Mouse (Mus musculus) kidney, embryonic 16.5 days (tissue): ENCODE data around the gene Lrrc41. TPM values are rescaled to one million over a fixed set of nuclear protein-coding genes. Genes with fewer than 3 reads are reported as not detected.

Experiments used
- ATAC-seq: fragments of 200-750 bp; cut with Nextera tagmentation; 2 replicates; pipeline ENCODE4 v1.8.0; 2017; ENCODE audit warnings: moderate TSS enrichment; ENCODE audit not compliant: low FRiP score, low TSS enrichment
- H3K27ac ChIP-seq: fragments of 300-500 bp; sonication (generic); 2 replicates; pipeline ENCODE4 v1.5.1; 2014; ENCODE audit warnings: low read length
- H3K27me3 ChIP-seq: fragments of 300-500 bp; sonication (generic); 2 replicates; pipeline ENCODE4 v1.6.1; 2014; ENCODE audit warnings: low read length, control low read depth, mixed read lengths; ENCODE audit not compliant: insufficient read depth
- H3K36me3 ChIP-seq: fragments of 300-500 bp; sonication (generic); 2 replicates; pipeline ENCODE4 v1.6.1; 2014; ENCODE audit warnings: low read length, control low read depth, mixed read lengths; ENCODE audit not compliant: insufficient read depth
- H3K4me1 ChIP-seq: fragments of 300-500 bp; sonication (generic); 2 replicates; pipeline ENCODE4 v1.6.1; 2014; ENCODE audit warnings: low read length, control low read depth, mixed read lengths; ENCODE audit not compliant: insufficient read depth
- H3K4me2 ChIP-seq: fragments of 300-500 bp; sonication (generic); replicated peaks from 2 replicates; pipeline ENCODE4 v1.6.1; 2014; ENCODE audit warnings: low read depth, low read length
- H3K4me3 ChIP-seq: fragments of 300-500 bp; sonication (generic); 2 replicates; pipeline ENCODE4 v1.5.1; 2014; ENCODE audit warnings: mild to moderate bottlenecking, low read length
- H3K9ac ChIP-seq: fragments of 300-500 bp; sonication (generic); replicated peaks from 2 replicates; pipeline ENCODE4 v1.6.1; 2014; ENCODE audit warnings: low read length
- H3K9me3 ChIP-seq: fragments of 300-500 bp; sonication (generic); 2 replicates; pipeline ENCODE4 v1.6.1; 2016; ENCODE audit warnings: low read length, control low read depth
- WGBS: fragments of 180-500 bp; shearing (Covaris S2); extraction: QIAGEN DNeasy Blood & Tissue Kit; methylation state at CpG from one replicate; pipeline ENCODE4 v1.1.7; 2014; 5-methylcytosine and 5-hydroxymethylcytosine counted together
- polyA plus RNA-seq: library from polyadenylated mRNA; unstranded; fragments of >200 nt; fragmentation: Nextera tagmentation; extraction: Ambion mirVana; gene quantifications from 2 replicates; pipeline ENCODE4 v1.2.1, GENCODE M21; 2015

Lrrc41 gene
- polyA plus RNA-seq = 87.9 and 88.0 TPM in 2 replicates

GRCm38 (mm10) chr4:116074861-116075620 is at the start of gene Lrrc41, which contains the start of gene Uqcrh:
Gene Lrrc41, plus strand, starts transcription at chr4:116075269.
Gene Uqcrh, minus strand, starts transcription at chr4:116075071.
- Histone ChIP-seq H3K9ac (peak within 1 kb of the TSS; percentile 99), H3K9me3 (no peaks in the 10 kb centered on the region), H3K27me3 (no peaks in the 10 kb centered on the region), H3K27ac (peak within 1 kb of the TSS; percentile 98), H3K36me3 (peaks cover 3% of the 10 kb centered on the region; the same call in 1 of the 2 replicates), H3K4me1 (peaks cover 25% of the 10 kb centered on the region), H3K4me3 (peak within 1 kb of the TSS; percentile 93), H3K4me2 (peak within 1 kb of the TSS; percentile 78)
- under 1% methylated on average over 55 of the region's 55 CpGs for WGBS
- peak; percentile 93 for ATAC-seq

- 90% methylated on average over 9 of the region's 9 CpGs for WGBS
- Histone ChIP-seq H3K4me3 (no peak overlapping the region), H3K4me1 (no peaks in the 10 kb centered on the region), H3K4me2 (no peak overlapping the region), H3K9ac (no peak overlapping the region), H3K27me3 (no peaks in the 10 kb centered on the region), H3K36me3 (peaks cover 13% of the 10 kb centered on the region), H3K27ac (no peak overlapping the region), H3K9me3 (no peaks in the 10 kb centered on the region)
- no peak for ATAC-seq
Measured at GRCm38 (mm10) chr4:116032906-116033305, 42.2 kb upstream of the Lrrc41 start.

- Histone ChIP-seq H3K4me2 (no peak overlapping the region), H3K4me1 (no peaks in the 10 kb centered on the region), H3K36me3 (peaks cover 13% of the 10 kb centered on the region), H3K9ac (no peak overlapping the region), H3K9me3 (no peaks in the 10 kb centered on the region), H3K27me3 (no peaks in the 10 kb centered on the region), H3K27ac (no peak overlapping the region), H3K4me3 (no peak overlapping the region)
- ATAC-seq = no peak
- 85% methylated on average over 5 of the region's 5 CpGs for WGBS
Measured at GRCm38 (mm10) chr4:116033374-116033773, 41.7 kb upstream of the Lrrc41 start.

GRCm38 (mm10) chr4:116040466-116040865 is 34.6 kb upstream of the Lrrc41 start:
- Histone ChIP-seq H3K27ac (no peak overlapping the region), H3K4me3 (no peak overlapping the region), H3K9ac (no peak overlapping the region), H3K9me3 (no peaks in the 10 kb centered on the region), H3K4me2 (no peak overlapping the region), H3K4me1 (no peaks in the 10 kb centered on the region), H3K27me3 (no peaks in the 10 kb centered on the region), H3K36me3 (peaks cover 24% of the 10 kb centered on the region)
- 85% methylated on average over 2 of the region's 2 CpGs for WGBS
- ATAC-seq = no peak

- Histone ChIP-seq H3K36me3 (peaks cover 23% of the 10 kb centered on the region), H3K4me2 (no peak overlapping the region), H3K27me3 (no peaks in the 10 kb centered on the region), H3K27ac (no peak overlapping the region), H3K9me3 (no peaks in the 10 kb centered on the region), H3K9ac (no peak overlapping the region), H3K4me1 (no peaks in the 10 kb centered on the region), H3K4me3 (no peak overlapping the region)
- 81% methylated on average over 3 of the region's 3 CpGs for WGBS
- no peak for ATAC-seq
Measured at GRCm38 (mm10) chr4:116042186-116042585, 32.9 kb upstream of the Lrrc41 start.

- Histone ChIP-seq H3K4me3 (no peak overlapping the region), H3K36me3 (peaks cover 18% of the 10 kb centered on the region), H3K4me1 (no peaks in the 10 kb centered on the region)
Measured at GRCm38 (mm10) chr4:116046604-116047003, 28.5 kb upstream of the Lrrc41 start.

GRCm38 (mm10) chr4:116047681-116048080 is 27.4 kb upstream of the Lrrc41 start:
- Histone ChIP-seq H3K4me2 (no peak overlapping the region), H3K9ac (no peak overlapping the region), H3K4me3 (no peak overlapping the region), H3K9me3 (no peaks in the 10 kb centered on the region), H3K27ac (no peak overlapping the region), H3K27me3 (no peaks in the 10 kb centered on the region), H3K36me3 (peaks cover 11% of the 10 kb centered on the region; the same call in 1 of the 2 replicates), H3K4me1 (peaks cover 4% of the 10 kb centered on the region)
- ATAC-seq = no peak
- WGBS = 85% methylated on average over 1 of the region's 1 CpGs

More at GRCm38 (mm10) chr4:116046604-116047003, 28.5 kb upstream of the Lrrc41 start:
- no peaks in the 10 kb centered on the region for H3K9me3 ChIP-seq
- H3K9ac ChIP-seq = no peak overlapping the region
- 89% methylated on average over 2 of the region's 2 CpGs for WGBS
- no peak for ATAC-seq
- H3K4me2 ChIP-seq = no peak overlapping the region
- no peak overlapping the region for H3K27ac ChIP-seq
- no peaks in the 10 kb centered on the region for H3K27me3 ChIP-seq

- Histone ChIP-seq H3K4me3 (no peak overlapping the region), H3K36me3 (0 out of 2 replicates have a peak, but pooled peaks cover 7% of the 10 kb centered on the region), H3K9ac (no peak overlapping the region), H3K4me1 (peaks cover 7% of the 10 kb centered on the region), H3K9me3 (no peaks in the 10 kb centered on the region), H3K27ac (no peak overlapping the region), H3K4me2 (no peak overlapping the region), H3K27me3 (no peaks in the 10 kb centered on the region)
- ATAC-seq = no peak
- WGBS = 77% methylated on average over 7 of the region's 7 CpGs
Measured at GRCm38 (mm10) chr4:116048130-116048920, 26.7 kb upstream of the Lrrc41 start.

GRCm38 (mm10) chr4:116049211-116049610 is 25.9 kb upstream of the Lrrc41 start:
- H3K4me3 ChIP-seq = no peak overlapping the region
- no peak for ATAC-seq
- H3K4me2 ChIP-seq = no peak overlapping the region
- no peaks in the 10 kb centered on the region for H3K9me3 ChIP-seq
- H3K36me3 ChIP-seq = 0 out of 2 replicates have a peak, but pooled peaks cover 4% of the 10 kb centered on the region
- H3K27me3 ChIP-seq = no peaks in the 10 kb centered on the region
- WGBS = 85% methylated on average over 3 of the region's 3 CpGs
- H3K4me1 ChIP-seq = peaks cover 9% of the 10 kb centered on the region
- no peak overlapping the region for H3K27ac ChIP-seq
- H3K9ac ChIP-seq = no peak overlapping the region
